Mouse (Mus musculus) neural tube, embryonic 14.5 days (tissue): Measurements from ENCODE around the gene Foxred1. TPM values are rescaled to one million over a fixed set of nuclear protein-coding genes. Genes with fewer than 3 reads are reported as not detected.

Source experiments
- ATAC-seq: fragments of 200-750 bp; cut with Nextera tagmentation; 2 replicates; pipeline ENCODE4 v1.8.0; 2017; ENCODE audit warnings: low read depth, mild to moderate bottlenecking, moderate TSS enrichment, moderate library complexity
- H3K27ac ChIP-seq: fragments of 300-500 bp; sonication (generic); 2 replicates; pipeline ENCODE4 v1.5.1; 2014; ENCODE audit warnings: low read depth, mild to moderate bottlenecking, control low read depth, low read length, moderate library complexity, mixed read lengths
- H3K27me3 ChIP-seq: fragments of 300-500 bp; sonication (generic); 2 replicates; pipeline ENCODE4 v1.6.1; 2014; ENCODE audit warnings: low read length; ENCODE audit not compliant: control insufficient read depth, insufficient read depth
- H3K36me3 ChIP-seq: fragments of 300-500 bp; sonication (generic); 2 replicates; pipeline ENCODE4 v1.6.1; 2014; ENCODE audit warnings: low read length, mixed read lengths; ENCODE audit not compliant: control insufficient read depth, insufficient read depth
- H3K4me1 ChIP-seq: fragments of 300-500 bp; sonication (generic); 2 replicates; pipeline ENCODE4 v1.6.1; 2014; ENCODE audit warnings: low read length; ENCODE audit not compliant: control insufficient read depth, insufficient read depth
- H3K4me2 ChIP-seq: fragments of 300-500 bp; sonication (generic); 2 replicates; pipeline ENCODE4 v1.6.1; 2014; ENCODE audit warnings: mild to moderate bottlenecking, low read depth, low read length, control low read depth
- H3K4me3 ChIP-seq: fragments of 300-500 bp; sonication (generic); 2 replicates; pipeline ENCODE4 v1.5.1; 2014; ENCODE audit warnings: low read depth, low read length, control low read depth, mixed read lengths
- H3K9ac ChIP-seq: fragments of 300-500 bp; sonication (generic); replicated peaks from 2 replicates; pipeline ENCODE4 v1.6.1; 2014; ENCODE audit warnings: low read depth, mild to moderate bottlenecking, control low read depth, low read length, mixed read lengths
- H3K9me3 ChIP-seq: fragments of 300-500 bp; sonication (generic); 2 replicates; pipeline ENCODE4 v1.6.1; 2016; ENCODE audit warnings: low read length; ENCODE audit not compliant: control insufficient read depth
- WGBS: fragments of 180-500 bp; shearing (Covaris S2); extraction: QIAGEN DNeasy Blood & Tissue Kit; methylation state at CpG from one replicate; pipeline ENCODE4 v1.1.7; 2014; 5-methylcytosine and 5-hydroxymethylcytosine counted together
- polyA plus RNA-seq: library from polyadenylated mRNA; unstranded; fragments of >200 nt; fragmentation: Nextera tagmentation; extraction: Ambion mirVana; gene quantifications from 2 replicates; pipeline ENCODE4 v1.2.1, GENCODE M21; 2014

The Foxred1 gene
- polyA plus RNA-seq, 1 experiment from 2014 or later: 39.3 TPM

- no peaks in the 10 kb centered on the region for H3K27me3 ChIP-seq
- peaks cover 10% of the 10 kb centered on the region for H3K4me1 ChIP-seq
- H3K4me2 ChIP-seq: peak overlapping the region; percentile 50
- WGBS: 53% methylated on average over 14 of the region's 14 CpGs
- H3K4me3 ChIP-seq: peak overlapping the region; percentile 52
- H3K27ac ChIP-seq: no peak overlapping the region
- H3K9ac ChIP-seq: no peak overlapping the region
- H3K36me3 ChIP-seq: no peaks in the 10 kb centered on the region
- ATAC-seq: peak; percentile 29
- no peaks in the 10 kb centered on the region for H3K9me3 ChIP-seq
Observed at GRCm38 (mm10) chr9:35176124-35176659, 34.7 kb downstream of the Foxred1 start.

- peak; percentile 98 for ATAC-seq
- peak within 1 kb of the TSS; percentile 52 for H3K4me3 ChIP-seq
- no peaks in the 10 kb centered on the region for H3K9me3 ChIP-seq
- peak within 1 kb of the TSS; percentile 72 for H3K4me2 ChIP-seq
- H3K4me1 ChIP-seq: peaks cover 10% of the 10 kb centered on the region
- no peaks in the 10 kb centered on the region for H3K36me3 ChIP-seq
- peak within 1 kb of the TSS; percentile 50 for H3K9ac ChIP-seq
- no peaks in the 10 kb centered on the region for H3K27me3 ChIP-seq
- H3K27ac ChIP-seq: peak within 1 kb of the TSS; percentile 85
- under 1% methylated on average over 38 of the region's 38 CpGs for WGBS
Observed at GRCm38 (mm10) chr9:35175251-35176123, 35.4 kb downstream of the Foxred1 start, which contains the start of gene Dcps. TSS of gene Dcps (minus strand) at chr9:35176061.

DNA sequence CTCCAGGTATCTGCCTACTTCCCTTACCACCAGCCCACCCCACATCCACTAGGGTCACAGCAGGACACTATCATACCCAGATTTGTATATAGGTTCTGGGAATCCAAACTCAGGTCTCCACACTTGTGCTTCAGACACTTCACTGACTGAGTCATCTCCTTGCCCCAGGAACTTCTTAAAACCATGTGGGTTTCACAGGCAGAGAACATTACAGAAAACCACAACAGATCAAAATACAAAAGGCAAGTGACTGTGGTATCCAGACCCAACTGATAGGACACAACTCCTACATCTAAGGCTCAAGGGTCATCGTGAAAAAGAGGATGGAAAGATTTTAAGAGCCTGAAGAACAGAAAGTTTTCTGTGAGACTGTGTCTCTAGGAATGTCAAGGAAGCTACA, 37.5 kb downstream of the Foxred1 start:
- 92% methylated on average over 1 of the region's 1 CpGs for WGBS
- Histone ChIP-seq H3K27me3 (no peaks in the 10 kb centered on the region), H3K9ac (no peak overlapping the region), H3K4me3 (no peak overlapping the region), H3K4me2 (no peak overlapping the region), H3K4me1 (peaks cover 10% of the 10 kb centered on the region), H3K27ac (no peak overlapping the region), H3K9me3 (no peaks in the 10 kb centered on the region), H3K36me3 (no peaks in the 10 kb centered on the region; the same call in 1 of the 2 replicates)
- no peak for ATAC-seq

DNA sequence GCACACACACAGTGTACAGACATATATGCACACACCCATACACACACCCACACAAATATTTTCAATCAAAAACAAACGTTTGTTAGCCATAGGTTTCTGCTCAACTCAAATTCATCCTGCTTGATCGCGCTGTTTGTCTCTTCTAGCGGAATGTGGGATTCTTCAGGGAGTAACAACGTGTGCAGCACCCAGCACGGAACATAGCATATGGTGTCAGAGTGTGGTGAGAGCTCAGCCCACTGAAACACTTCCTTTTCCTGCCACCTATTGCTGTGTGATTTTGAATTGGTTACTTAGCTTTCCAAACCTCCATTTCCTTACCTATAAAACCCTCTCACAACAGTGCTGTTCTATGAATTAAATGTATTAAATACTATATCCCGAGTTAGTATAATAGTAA, 40.8 kb downstream of the Foxred1 start:
- no peaks in the 10 kb centered on the region; the same call in 1 of the 2 replicates for H3K36me3 ChIP-seq
- H3K27ac ChIP-seq: no peak overlapping the region
- no peak overlapping the region for H3K4me3 ChIP-seq
- no peak overlapping the region for H3K4me2 ChIP-seq
- H3K9ac ChIP-seq: no peak overlapping the region
- 94% methylated on average over 7 of the region's 7 CpGs for WGBS
- H3K27me3 ChIP-seq: no peaks in the 10 kb centered on the region
- no peak for ATAC-seq
- H3K4me1 ChIP-seq: peaks cover 10% of the 10 kb centered on the region
- no peaks in the 10 kb centered on the region for H3K9me3 ChIP-seq

- no peaks in the 10 kb centered on the region; the same call in 1 of the 2 replicates for H3K36me3 ChIP-seq
- H3K9ac ChIP-seq: no peak overlapping the region
- H3K4me1 ChIP-seq: no peaks in the 10 kb centered on the region
- no peak overlapping the region for H3K4me3 ChIP-seq
- no peaks in the 10 kb centered on the region for H3K9me3 ChIP-seq
- peak; percentile 48; the same call in 1 of the 2 replicates for ATAC-seq
- no peak overlapping the region for H3K4me2 ChIP-seq
- no peaks in the 10 kb centered on the region for H3K27me3 ChIP-seq
- no peak overlapping the region for H3K27ac ChIP-seq
- 17% methylated on average over 9 of the region's 9 CpGs for WGBS
Observed at GRCm38 (mm10) chr9:35166798-35167635, 43.8 kb downstream of the Foxred1 start.

- Histone ChIP-seq H3K4me1 (no peaks in the 10 kb centered on the region), H3K27ac (no peak overlapping the region), H3K4me3 (no peak overlapping the region), H3K36me3 (no peaks in the 10 kb centered on the region; the same call in 1 of the 2 replicates), H3K4me2 (no peak overlapping the region), H3K9me3 (no peaks in the 10 kb centered on the region), H3K27me3 (no peaks in the 10 kb centered on the region), H3K9ac (no peak overlapping the region)
- WGBS: 22% methylated on average over 3 of the region's 3 CpGs
- peak; percentile 72; the same call in 1 of the 2 replicates for ATAC-seq
Observed at GRCm38 (mm10) chr9:35166144-35166797, 44.6 kb downstream of the Foxred1 start.

GRCm38 (mm10) chr9:35164142-35164874, 46.5 kb downstream of the Foxred1 start:
- no peaks in the 10 kb centered on the region for H3K36me3 ChIP-seq
- 82% methylated on average over 5 of the region's 5 CpGs for WGBS
- no peaks in the 10 kb centered on the region for H3K9me3 ChIP-seq
- no peak for ATAC-seq
- H3K27me3 ChIP-seq: no peaks in the 10 kb centered on the region
- no peak overlapping the region for H3K4me2 ChIP-seq
- H3K4me1 ChIP-seq: no peaks in the 10 kb centered on the region
- no peak overlapping the region for H3K27ac ChIP-seq
- no peak overlapping the region for H3K9ac ChIP-seq
- no peak overlapping the region for H3K4me3 ChIP-seq

- H3K4me1 ChIP-seq: no peaks in the 10 kb centered on the region
- H3K27ac ChIP-seq: no peak overlapping the region
- no peaks in the 10 kb centered on the region for H3K27me3 ChIP-seq
- WGBS: 94% methylated on average over 11 of the region's 11 CpGs
- no peak overlapping the region for H3K4me2 ChIP-seq
- no peak for ATAC-seq
- H3K9me3 ChIP-seq: no peaks in the 10 kb centered on the region
- H3K36me3 ChIP-seq: no peaks in the 10 kb centered on the region
- H3K4me3 ChIP-seq: no peak overlapping the region
- no peak overlapping the region for H3K9ac ChIP-seq
Observed at GRCm38 (mm10) chr9:35163011-35163690, 47.7 kb downstream of the Foxred1 start.
